Mouse (Mus musculus) spleen, adult 12 weeks (tissue): ENCODE results near the gene Ctxn2.
"Not testable (repeated sequence)": the region's sequence is repeated elsewhere in the genome, so short reads cannot be mapped to it uniquely, and the experiment has no call there.

ENCODE experiments used
- DNase-seq: peaks from one replicate; pipeline ENCODE4 v3.0.0; 2022; ENCODE audit warnings: low spot score

The Ctxn2 gene

GRCm38 (mm10) chr2:125135903-125136811, at the start of gene Ctxn2:
Ctxn2 (plus strand) TSS chr2:125136692.
- DNase-seq, result peak; percentile 12

GRCm38 (mm10) chr2:125088757-125089156, 47.7 kb upstream of the Ctxn2 start:
- DNase-seq, result no peak

GRCm38 (mm10) chr2:125092123-125092522, 44.4 kb upstream of the Ctxn2 start:
- not testable (repeated sequence) for DNase-seq

GRCm38 (mm10) chr2:125104491-125104890, 32.0 kb upstream of the Ctxn2 start:
- DNase-seq, result not testable (repeated sequence)

DNA sequence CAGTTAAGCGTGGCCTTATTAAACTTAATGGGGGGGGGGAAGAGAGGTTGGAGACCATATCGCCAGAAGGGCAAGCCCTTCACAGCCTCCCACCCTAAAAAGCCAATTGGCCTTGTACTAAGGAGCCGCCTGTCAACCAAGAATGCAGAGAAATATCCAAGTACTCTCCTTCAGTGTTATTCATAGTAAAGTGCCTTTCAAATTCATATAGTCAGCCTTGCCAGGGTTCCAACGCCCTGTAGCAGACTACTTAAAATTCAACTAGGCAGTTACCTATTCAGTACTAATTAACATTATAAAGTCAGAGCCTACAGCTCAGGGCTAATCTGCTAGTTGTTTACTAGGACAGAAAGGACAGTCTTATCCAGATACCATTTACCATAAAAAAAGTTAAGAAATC, 30.0 kb upstream of the Ctxn2 start:
- not testable (repeated sequence) for DNase-seq

- DNase-seq, result no peak
Measured at GRCm38 (mm10) chr2:125119381-125120110, 16.9 kb upstream of the Ctxn2 start.

DNA sequence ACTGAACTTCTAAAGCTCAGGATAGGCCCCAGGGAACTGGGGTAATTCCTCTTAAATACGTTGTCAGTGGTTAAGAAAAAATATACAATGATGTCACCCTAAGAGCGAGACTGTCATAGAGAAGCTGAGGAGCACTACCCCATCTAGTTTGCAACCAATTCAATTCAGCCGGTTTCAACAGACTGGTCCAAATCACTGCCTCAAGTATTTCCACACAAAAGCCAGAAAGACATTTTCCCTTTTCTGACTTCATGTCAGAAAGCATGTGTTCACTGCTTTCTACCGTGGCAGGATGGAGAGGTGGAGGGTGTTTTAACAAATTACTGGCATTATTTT, 14.2 kb upstream of the Ctxn2 start:
- DNase-seq, result no peak

DNA sequence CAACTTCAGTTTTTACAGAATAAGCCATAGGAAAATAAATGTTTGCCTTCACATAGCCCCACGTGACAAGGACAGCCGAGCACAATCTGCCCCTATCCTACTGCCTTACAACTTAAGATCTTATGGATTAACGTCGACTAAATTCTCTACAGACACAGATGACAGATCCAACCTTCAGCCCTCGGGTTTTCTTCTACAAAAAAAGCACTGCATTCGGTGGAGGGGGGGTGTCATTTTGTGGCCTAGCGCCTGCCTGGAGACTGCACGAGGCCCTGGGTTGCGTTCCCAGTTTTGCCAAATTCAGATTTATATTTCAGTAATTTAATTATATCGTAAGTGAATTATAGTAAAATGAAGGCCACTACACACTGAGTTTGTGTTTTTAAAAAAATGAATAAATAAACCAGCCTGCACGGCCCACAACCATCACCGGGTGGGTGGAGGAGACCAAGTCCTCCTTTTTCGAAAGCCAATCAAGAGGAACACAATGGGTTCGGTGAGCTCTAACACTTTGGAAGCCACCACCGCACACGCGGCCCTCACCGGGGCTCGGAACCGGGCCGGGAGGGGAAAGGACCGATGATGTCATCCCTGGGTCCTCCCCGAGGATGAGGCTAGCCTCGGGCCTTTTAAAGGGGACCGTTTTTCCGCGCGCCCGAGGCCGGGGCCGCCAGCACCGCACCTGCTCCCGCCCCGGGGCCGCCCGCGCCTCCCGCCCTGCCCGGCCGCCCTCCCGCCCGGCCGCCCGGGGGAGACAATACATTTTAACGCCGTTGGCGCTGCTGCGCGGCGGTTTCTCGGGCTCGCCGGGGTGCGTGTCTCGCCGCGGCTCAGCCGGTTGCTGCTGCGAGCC, 13.6 kb upstream of the Ctxn2 start:
- peak; percentile 62 for DNase-seq

GRCm38 (mm10) chr2:125123477-125123852, 13.0 kb upstream of the Ctxn2 start, which contains the start of gene Myef2:
Myef2 (minus strand) TSS chr2:125123661.
- peak; percentile 81 for DNase-seq

GRCm38 (mm10) chr2:125125824-125126223, 10.7 kb upstream of the Ctxn2 start:
- DNase-seq, result no peak

DNA sequence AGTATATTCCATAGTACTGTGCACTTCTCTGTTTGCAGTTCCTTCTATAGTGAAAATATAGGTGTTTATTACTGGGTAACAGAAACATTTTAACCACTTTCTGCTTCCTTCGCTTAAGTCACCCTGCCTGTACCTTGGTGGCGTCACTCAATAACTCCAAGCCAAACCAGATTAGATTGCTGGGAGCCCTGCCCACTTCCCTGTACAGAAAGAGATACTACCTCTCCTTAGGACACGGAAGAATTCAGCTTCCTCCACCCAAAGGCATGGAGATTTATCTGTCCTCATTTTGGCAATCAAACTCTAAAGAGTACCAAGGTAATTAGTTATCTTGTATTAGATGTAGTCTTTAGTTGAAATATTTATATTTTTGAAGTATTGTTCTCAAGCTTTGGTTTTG, 9.7 kb upstream of the Ctxn2 start:
- DNase-seq, result no peak

- DNase-seq, result no peak
Measured at GRCm38 (mm10) chr2:125134113-125134512, 2.4 kb upstream of the Ctxn2 start.

DNA sequence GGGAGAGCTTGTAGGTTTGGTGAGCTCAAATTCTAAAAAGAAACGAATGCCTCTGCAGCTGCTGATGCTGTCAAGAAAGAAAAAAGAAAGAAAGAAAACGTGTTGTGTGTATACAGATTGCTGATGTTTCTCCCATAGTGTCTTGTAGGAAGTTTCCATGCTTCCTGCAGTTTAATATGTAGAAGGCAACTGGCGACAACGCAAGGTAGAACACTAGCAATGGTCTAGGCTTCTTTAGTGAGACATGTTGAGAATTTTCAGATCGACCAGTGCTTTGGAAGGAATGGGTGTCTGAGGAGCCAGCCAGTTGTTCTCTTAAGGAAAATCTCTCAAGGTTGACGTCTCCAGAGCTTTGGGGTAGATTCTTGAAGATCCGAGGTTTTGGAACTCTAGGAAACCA, 354 bp downstream of the Ctxn2 start:
- no peak for DNase-seq

- DNase-seq, result no peak
Measured at GRCm38 (mm10) chr2:125142336-125142735, 5.8 kb downstream of the Ctxn2 start.

- no peak for DNase-seq
Measured at GRCm38 (mm10) chr2:125152388-125152787, 15.9 kb downstream of the Ctxn2 start, which contains the start of gene Slc12a1. Slc12a1 (plus strand) TSS chr2:125152505.

- no peak for DNase-seq
Measured at GRCm38 (mm10) chr2:125154294-125154693, 17.8 kb downstream of the Ctxn2 start.

DNA sequence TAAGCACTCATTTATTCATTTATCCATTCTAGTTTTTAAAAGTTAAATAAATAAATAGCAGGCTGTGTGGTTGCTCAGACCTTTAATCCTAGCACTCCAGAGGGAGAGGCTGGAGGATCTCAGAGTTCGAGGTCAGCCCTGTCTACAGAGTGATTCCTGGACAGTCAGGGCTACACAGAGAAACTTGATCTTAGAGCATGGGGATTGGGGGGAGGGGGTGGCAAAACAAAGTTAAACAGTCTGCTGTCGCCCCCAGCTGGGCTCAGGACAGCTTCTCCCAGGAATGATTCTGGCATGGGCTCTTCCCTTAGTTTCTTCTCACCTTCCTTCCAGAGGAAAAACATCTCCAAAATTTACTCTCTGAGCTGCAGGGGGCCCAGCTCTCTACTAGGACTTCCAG, 19.0 kb downstream of the Ctxn2 start:
- no peak for DNase-seq

DNA sequence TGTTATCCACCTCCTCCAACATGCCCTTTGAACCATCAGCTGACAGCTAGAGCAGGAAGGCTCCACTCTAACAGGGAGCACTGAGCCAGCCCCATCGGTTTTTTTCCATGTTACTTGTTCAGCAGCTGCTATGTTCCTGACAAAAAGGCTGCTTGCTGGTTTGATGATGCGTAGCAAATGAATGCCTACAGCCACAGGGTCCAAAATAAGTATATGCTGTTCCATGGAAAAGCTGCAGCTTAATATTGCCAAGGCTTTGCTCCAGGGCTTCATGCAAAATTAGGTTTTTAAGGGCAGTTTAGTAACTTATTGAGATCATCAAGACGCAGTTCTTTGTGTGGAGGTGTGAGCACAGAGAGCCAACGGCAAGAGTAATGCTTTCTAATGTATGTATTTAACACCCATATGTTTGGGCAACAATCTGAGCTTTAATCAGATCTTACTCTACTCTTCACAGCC, 25.5 kb downstream of the Ctxn2 start:
- DNase-seq, result no peak

GRCm38 (mm10) chr2:125178225-125178798, 41.8 kb downstream of the Ctxn2 start:
- no peak for DNase-seq

DNA sequence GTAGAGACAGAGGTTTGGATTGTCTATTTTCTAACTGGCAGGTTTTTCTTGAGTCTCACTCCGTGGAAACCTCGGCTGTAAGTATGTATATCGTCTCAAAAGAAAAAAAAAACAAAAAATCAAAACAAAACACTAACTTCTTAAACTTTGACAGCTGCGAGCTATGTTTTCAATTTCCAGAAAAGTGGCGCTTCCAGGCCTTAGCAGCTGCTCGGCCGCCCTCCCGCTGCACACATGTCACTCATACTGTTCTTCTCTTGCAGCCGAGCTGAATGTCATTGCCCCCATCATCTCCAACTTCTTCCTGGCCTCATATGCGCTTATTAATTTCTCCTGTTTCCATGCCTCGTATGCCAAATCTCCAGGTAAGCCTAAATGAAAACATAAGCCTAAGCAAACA, 51.4 kb downstream of the Ctxn2 start:
- DNase-seq, result no peak

GRCm38 (mm10) chr2:125189197-125189596, 52.7 kb downstream of the Ctxn2 start:
- no peak for DNase-seq

DNA sequence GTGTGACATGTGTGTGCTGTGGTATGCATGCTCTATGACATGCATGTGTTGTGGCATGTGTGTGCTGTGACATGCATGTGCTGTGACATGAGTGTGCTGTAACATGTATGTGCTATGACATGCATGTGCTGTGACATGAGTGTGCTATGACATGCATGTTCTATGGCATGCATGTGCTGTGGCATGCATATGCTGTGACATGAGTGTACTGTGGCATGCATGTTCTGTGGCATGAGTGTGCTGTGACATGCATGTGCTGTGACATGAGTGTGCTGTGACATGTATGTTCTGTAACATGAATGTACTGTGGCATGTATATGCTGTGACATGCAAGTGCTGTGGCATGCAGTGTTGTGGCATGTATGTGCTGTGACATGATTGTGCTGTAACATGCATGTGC, 56.4 kb downstream of the Ctxn2 start:
- no peak for DNase-seq
